Mouse (Mus musculus) hindbrain, embryonic 12.5 days (tissue): ENCODE results near the gene Glt1d1. TPM values are rescaled to one million over a fixed set of nuclear protein-coding genes. Genes with fewer than 3 reads are reported as not detected.
"Not testable (repeated sequence)": the region's sequence is repeated elsewhere in the genome, so short reads cannot be mapped to it uniquely, and the experiment has no call there.

Source experiments
- ATAC-seq: fragments of 200-750 bp; cut with Nextera tagmentation; 2 replicates; pipeline ENCODE4 v1.8.0; 2017; ENCODE audit warnings: moderate TSS enrichment; ENCODE audit not compliant: low FRiP score
- H3K27ac ChIP-seq: fragments of 300-500 bp; sonication (generic); 2 replicates; pipeline ENCODE4 v1.5.1; 2016; ENCODE audit warnings: mild to moderate bottlenecking
- H3K27me3 ChIP-seq: fragments of 300-500 bp; sonication (generic); 2 replicates; pipeline ENCODE4 v1.6.1; 2016; ENCODE audit warnings: mild to moderate bottlenecking
- H3K36me3 ChIP-seq: fragments of 300-500 bp; sonication (generic); 2 replicates; pipeline ENCODE4 v1.6.1; 2016; ENCODE audit warnings: mild to moderate bottlenecking
- H3K4me1 ChIP-seq: fragments of 300-500 bp; sonication (generic); 2 replicates; pipeline ENCODE4 v1.6.1; 2016
- H3K4me2 ChIP-seq: fragments of 300-500 bp; sonication (generic); replicated peaks from 2 replicates; pipeline ENCODE4 v1.6.1; 2016; ENCODE audit warnings: mild to moderate bottlenecking
- H3K4me3 ChIP-seq: fragments of 300-500 bp; sonication (generic); 2 replicates; pipeline ENCODE4 v1.5.1; 2016; ENCODE audit warnings: mild to moderate bottlenecking
- H3K9ac ChIP-seq: fragments of 300-500 bp; sonication (generic); 2 replicates; pipeline ENCODE4 v1.6.1; 2016; ENCODE audit warnings: mild to moderate bottlenecking, moderate library complexity
- H3K9me3 ChIP-seq: fragments of 300-500 bp; sonication (generic); replicated peaks from 2 replicates; pipeline ENCODE4 v1.6.1; 2016; ENCODE audit warnings: mild to moderate bottlenecking
- WGBS: fragments of 180-500 bp; shearing (Covaris S2); methylation state at CpG from one replicate; pipeline ENCODE4 v1.1.7; 2016; 5-methylcytosine and 5-hydroxymethylcytosine counted together
- polyA plus RNA-seq: library from polyadenylated mRNA; unstranded; fragments of >200 nt; fragmentation: Nextera tagmentation; extraction: Ambion mirVana; gene quantifications from 2 replicates; pipeline ENCODE4 v1.2.1, GENCODE M21; 2016

The Glt1d1 gene
- polyA plus RNA-seq, 1 experiment from 2014 or later: 1.0 TPM

- Histone ChIP-seq H3K9me3 (no peaks in the 10 kb centered on the region), H3K4me2 (no peak overlapping the region), H3K27me3 (no peaks in the 10 kb centered on the region), H3K9ac (no peak overlapping the region), H3K4me1 (peaks cover 5% of the 10 kb centered on the region; the same call in 1 of the 2 replicates), H3K27ac (no peak overlapping the region), H3K4me3 (no peak overlapping the region), H3K36me3 (no peaks in the 10 kb centered on the region)
- no peak for ATAC-seq
- whole genome bisulfite sequencing: 95% methylated on average over 8 of the region's 8 CpGs
Observed at GRCm38 (mm10) chr5:127705976-127706375, 73.9 kb downstream of the Glt1d1 start.

DNA sequence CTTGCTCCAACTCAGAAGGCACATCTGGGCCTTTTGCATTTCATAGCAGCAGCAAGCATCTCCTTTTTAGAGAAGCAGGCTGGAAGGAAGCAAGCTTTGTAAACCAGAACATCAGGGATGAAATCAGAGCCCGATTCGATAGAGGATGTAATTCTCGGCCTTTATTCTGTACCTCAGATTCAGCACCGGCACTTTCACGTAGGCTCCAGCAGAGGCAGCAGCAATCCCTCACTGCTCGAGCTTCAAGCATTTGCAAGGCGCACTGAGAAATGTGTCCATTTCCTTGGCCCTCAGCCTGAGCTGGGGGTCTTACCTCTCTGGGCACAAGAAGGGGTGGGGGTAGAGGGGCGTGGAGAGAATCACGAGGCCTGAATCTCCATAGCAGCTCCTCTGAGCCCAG, 76.1 kb downstream of the Glt1d1 start:
- peaks cover 5% of the 10 kb centered on the region; the same call in 1 of the 2 replicates for H3K4me1 ChIP-seq
- H3K9ac ChIP-seq: no peak overlapping the region
- ATAC-seq: no peak
- H3K27me3 ChIP-seq: no peaks in the 10 kb centered on the region
- no peaks in the 10 kb centered on the region for H3K36me3 ChIP-seq
- H3K4me2 ChIP-seq: no peak overlapping the region
- H3K4me3 ChIP-seq: no peak overlapping the region
- WGBS: 76% methylated on average over 9 of the region's 9 CpGs
- H3K9me3 ChIP-seq: no peaks in the 10 kb centered on the region
- H3K27ac ChIP-seq: no peak overlapping the region

GRCm38 (mm10) chr5:127714783-127715704, 83.0 kb downstream of the Glt1d1 start:
- no peak for ATAC-seq
- Histone ChIP-seq H3K4me3 (no peak overlapping the region), H3K9ac (no peak overlapping the region), H3K27ac (no peak overlapping the region), H3K36me3 (no peaks in the 10 kb centered on the region), H3K4me1 (peaks cover 5% of the 10 kb centered on the region; the same call in 1 of the 2 replicates), H3K4me2 (no peak overlapping the region), H3K27me3 (no peaks in the 10 kb centered on the region), H3K9me3 (no peaks in the 10 kb centered on the region)
- 82% methylated on average over 7 of the region's 7 CpGs for WGBS

- no peaks in the 10 kb centered on the region for H3K27me3 ChIP-seq
- H3K4me1 ChIP-seq: peaks cover 5% of the 10 kb centered on the region; the same call in 1 of the 2 replicates
- H3K9ac ChIP-seq: no peak overlapping the region
- 31% methylated on average over 15 of the region's 15 CpGs for WGBS
- no peak for ATAC-seq
- no peaks in the 10 kb centered on the region for H3K9me3 ChIP-seq
- H3K4me2 ChIP-seq: peak overlapping the region; percentile 31
- H3K36me3 ChIP-seq: no peaks in the 10 kb centered on the region
- no peak overlapping the region for H3K4me3 ChIP-seq
- no peak overlapping the region for H3K27ac ChIP-seq
Observed at GRCm38 (mm10) chr5:127720591-127721379, 88.7 kb downstream of the Glt1d1 start.

GRCm38 (mm10) chr5:127722171-127722570, 90.1 kb downstream of the Glt1d1 start:
- 93% methylated on average over 12 of the region's 12 CpGs for WGBS
- ATAC-seq: not testable (repeated sequence)

DNA sequence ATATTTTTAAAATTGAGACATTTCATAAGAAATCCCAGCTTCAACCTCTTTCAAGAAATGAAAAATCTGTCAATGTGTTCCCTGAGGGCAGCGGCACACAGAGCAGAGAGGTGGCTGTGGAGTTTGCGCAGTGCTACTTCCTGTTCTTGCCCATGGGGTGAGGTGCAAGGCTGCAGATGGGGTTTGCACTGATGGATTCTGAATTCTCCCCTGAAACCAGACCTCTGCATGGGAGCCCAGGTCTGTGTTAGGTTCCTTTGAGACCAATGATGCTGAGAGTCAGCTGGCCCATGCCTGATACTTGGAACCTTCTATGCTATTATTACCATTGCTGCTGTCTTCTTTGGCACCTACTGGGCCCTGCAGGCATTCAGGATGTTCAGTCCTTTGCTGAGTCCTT, 98.3 kb downstream of the Glt1d1 start:
- Histone ChIP-seq H3K9ac (no peak overlapping the region), H3K36me3 (no peaks in the 10 kb centered on the region), H3K4me3 (no peak overlapping the region), H3K27ac (no peak overlapping the region), H3K27me3 (no peaks in the 10 kb centered on the region), H3K4me2 (no peak overlapping the region), H3K4me1 (no peaks in the 10 kb centered on the region), H3K9me3 (no peaks in the 10 kb centered on the region)
- ATAC-seq: no peak
- 88% methylated on average over 2 of the region's 2 CpGs for WGBS

More at GRCm38 (mm10) chr5:127722171-127722570, 90.1 kb downstream of the Glt1d1 start:
- H3K4me3 ChIP-seq, H3K4me2 ChIP-seq, H3K4me1 ChIP-seq, H3K36me3 ChIP-seq, H3K9me3 ChIP-seq, H3K9ac ChIP-seq, H3K27me3 ChIP-seq, H3K27ac ChIP-seq: not testable (repeated sequence)

GRCm38 (mm10) chr5:127741331-127741730, 109.3 kb downstream of the Glt1d1 start:
- H3K9me3 ChIP-seq: no peaks in the 10 kb centered on the region
- no peak overlapping the region for H3K4me2 ChIP-seq
- 86% methylated on average over 16 of the region's 16 CpGs for WGBS
- no peak overlapping the region for H3K9ac ChIP-seq
- no peaks in the 10 kb centered on the region for H3K4me1 ChIP-seq
- H3K27ac ChIP-seq: no peak overlapping the region
- H3K4me3 ChIP-seq: no peak overlapping the region
- no peak for ATAC-seq
- H3K27me3 ChIP-seq: no peaks in the 10 kb centered on the region
- no peaks in the 10 kb centered on the region for H3K36me3 ChIP-seq

GRCm38 (mm10) chr5:127749540-127749939, 117.5 kb downstream of the Glt1d1 start:
- not testable (repeated sequence) for H3K4me3 ChIP-seq, H3K9ac ChIP-seq, H3K27me3 ChIP-seq, H3K9me3 ChIP-seq, H3K4me2 ChIP-seq, H3K4me1 ChIP-seq, H3K27ac ChIP-seq, H3K36me3 ChIP-seq, ATAC-seq
- WGBS: 89% methylated on average over 3 of the region's 3 CpGs

DNA sequence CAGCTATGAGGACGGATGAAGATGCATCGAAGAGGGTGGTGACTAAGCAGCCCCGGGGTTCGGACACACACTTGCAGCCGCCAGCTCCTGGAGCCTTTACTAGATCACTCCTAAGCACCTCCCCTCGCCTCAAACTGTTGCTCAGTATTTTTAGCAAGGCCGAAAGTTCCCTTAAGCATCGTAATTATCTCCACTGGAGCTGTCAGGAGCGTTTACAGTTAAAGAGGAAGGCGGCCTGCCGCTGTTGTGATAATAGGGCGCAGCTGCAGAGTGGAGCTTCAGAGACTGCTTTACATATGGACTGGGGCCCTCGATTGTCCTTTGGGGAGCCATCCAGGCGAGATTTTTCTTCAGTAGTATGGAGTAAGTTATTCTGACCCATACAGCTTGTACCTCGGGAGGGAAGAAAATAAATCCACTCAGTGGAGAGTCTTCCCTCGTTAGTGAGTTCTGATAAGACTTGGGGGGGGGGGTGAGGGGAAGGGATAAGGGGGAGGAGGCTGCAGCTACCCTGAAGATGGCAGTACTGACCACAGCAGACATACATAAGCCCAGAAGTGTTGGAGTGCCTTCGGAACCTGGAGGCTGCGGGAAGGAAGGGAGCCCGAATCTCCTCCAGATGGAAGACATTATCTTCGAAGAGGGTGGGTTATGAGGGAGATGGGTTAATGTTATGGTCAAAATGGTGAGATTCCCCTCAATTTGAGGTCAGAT, 119.4 kb downstream of the Glt1d1 start:
- Histone ChIP-seq H3K4me2 (peak overlapping the region; percentile 19; the same call in 1 of the 2 replicates), H3K36me3 (no peaks in the 10 kb centered on the region), H3K9me3 (no peaks in the 10 kb centered on the region), H3K27me3 (no peaks in the 10 kb centered on the region), H3K4me3 (no peak overlapping the region), H3K9ac (no peak overlapping the region), H3K4me1 (no peaks in the 10 kb centered on the region), H3K27ac (no peak overlapping the region)
- ATAC-seq: no peak
- WGBS: 28% methylated on average over 20 of the region's 20 CpGs

GRCm38 (mm10) chr5:127755594-127755993, 123.5 kb downstream of the Glt1d1 start:
- Histone ChIP-seq H3K9me3 (no peaks in the 10 kb centered on the region), H3K36me3 (no peaks in the 10 kb centered on the region), H3K4me3 (no peak overlapping the region), H3K4me1 (no peaks in the 10 kb centered on the region), H3K27ac (no peak overlapping the region), H3K4me2 (no peak overlapping the region), H3K27me3 (no peaks in the 10 kb centered on the region), H3K9ac (no peak overlapping the region)
- 73% methylated on average over 4 of the region's 4 CpGs for WGBS
- no peak for ATAC-seq

GRCm38 (mm10) chr5:127756011-127756410, 123.9 kb downstream of the Glt1d1 start:
- Histone ChIP-seq H3K27me3 (no peaks in the 10 kb centered on the region), H3K4me2 (no peak overlapping the region), H3K4me3 (no peak overlapping the region), H3K4me1 (no peaks in the 10 kb centered on the region), H3K9ac (no peak overlapping the region), H3K9me3 (no peaks in the 10 kb centered on the region), H3K36me3 (no peaks in the 10 kb centered on the region), H3K27ac (no peak overlapping the region)
- WGBS: 92% methylated on average over 3 of the region's 3 CpGs
- no peak for ATAC-seq
